Comparison of ENCODE assay signal across 9 mouse cellular contexts in the genomic region with DNA sequence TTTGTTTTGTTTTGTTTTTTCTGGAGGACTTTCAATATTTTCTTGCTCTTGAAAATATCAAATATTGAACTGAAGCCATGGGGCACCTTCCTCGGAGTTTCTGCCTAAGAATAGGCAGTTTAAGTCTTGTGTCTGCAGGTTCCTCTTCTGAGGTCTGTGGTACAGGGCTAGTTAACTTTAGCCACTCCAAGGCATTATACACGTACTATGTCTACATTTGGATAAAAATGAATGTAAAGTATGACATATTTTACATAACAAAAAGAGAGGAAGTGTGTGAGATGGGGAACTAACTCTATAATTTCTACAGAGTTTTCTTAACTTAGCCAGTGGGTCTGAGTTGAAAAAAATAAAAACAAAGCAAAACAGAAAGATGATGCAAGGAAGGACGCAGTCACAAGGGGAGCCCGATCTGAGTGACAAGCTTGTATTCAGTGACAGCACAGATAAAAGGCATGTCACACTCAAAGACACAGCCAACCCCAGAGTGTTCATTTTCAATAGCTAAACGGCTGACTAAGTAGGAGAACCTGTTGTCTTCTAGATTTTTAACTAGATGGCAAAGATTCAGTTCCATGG.
DNase-seq lines count a peak whose midpoint lies in the region; ATAC-seq lines count a peak whose summit lies in the region.
"Had no signal": no experiment of that assay in that cellular context is flagged by ENCODE, and none has a peak within 500 bp of the region (broad histone marks: within the 10 kb centered on the region; RNA-seq: fewer than 3 reads in every experiment).

No protein-coding gene starts in this region.

- H3K4me2 ChIP-seq in lung, embryonic 15.5 days: peak overlapping the region; percentile 89
- H3K4me2 ChIP-seq in forebrain, embryonic 15.5 days (replicated peaks): 0 out of 2 replicates have a peak overlapping the region, but pooled peaks have one; percentile 83
- H3K4me2 ChIP-seq in liver, embryonic 16.5 days (ENCODE audit: low read depth, low read length): peak overlapping the region; percentile 40; the same call in 1 of the 2 replicates
- H3K4me2 ChIP-seq in stomach, embryonic 16.5 days (ENCODE audit: low read depth, low read length): peak overlapping the region; percentile 88

- DNase-seq in lung, adult 18-20 months: no peak
- no peak for DNase-seq in layer of hippocampus, postnatal 36 days
- DNase-seq in cerebellum, postnatal 10 days: no peak
- DNase-seq in urinary bladder, postnatal 36 days (ENCODE audit: low spot score in 2 of 2): no peak

- no peak overlapping the region for H3K9ac ChIP-seq in lung, embryonic 15.5 days
- H3K9ac ChIP-seq in forebrain, embryonic 15.5 days (replicated peaks): no peak overlapping the region
- H3K9ac ChIP-seq in liver, embryonic 16.5 days (ENCODE audit: low read depth, low read length): no peak overlapping the region
- H3K9ac ChIP-seq in stomach, embryonic 16.5 days (ENCODE audit: low read length): peak overlapping the region; percentile 20; the same call in 1 of the 2 replicates

- H3K27me3 ChIP-seq in lung, embryonic 15.5 days: no peaks in the 10 kb centered on the region
- no peaks in the 10 kb centered on the region for H3K27me3 ChIP-seq in forebrain, embryonic 15.5 days
- H3K27me3 ChIP-seq in liver, embryonic 16.5 days (ENCODE audit: control insufficient read depth, insufficient read depth, low read depth, low read length): no peaks in the 10 kb centered on the region
- no peaks in the 10 kb centered on the region for H3K27me3 ChIP-seq in stomach, embryonic 16.5 days (ENCODE audit: control insufficient read depth, insufficient read depth, low read length)

- H3K4me3 ChIP-seq in lung, embryonic 15.5 days: peak overlapping the region; percentile 58
- no peak overlapping the region for H3K4me3 ChIP-seq in forebrain, embryonic 15.5 days
- H3K4me3 ChIP-seq in liver, embryonic 16.5 days (ENCODE audit: low read depth, low read length): no peak overlapping the region
- peak overlapping the region; percentile 58 for H3K4me3 ChIP-seq in stomach, embryonic 16.5 days (replicated peaks; ENCODE audit: low read length)

- H3K4me1 ChIP-seq in lung, embryonic 15.5 days: 0 out of 2 replicates have a peak, but pooled peaks cover 6% of the 10 kb centered on the region
- H3K4me1 ChIP-seq in forebrain, embryonic 15.5 days: peaks cover 15% of the 10 kb centered on the region
- no peaks in the 10 kb centered on the region for H3K4me1 ChIP-seq in liver, embryonic 16.5 days (ENCODE audit: control insufficient read depth, low read depth, low read length)
- H3K4me1 ChIP-seq in stomach, embryonic 16.5 days (ENCODE audit: control insufficient read depth, insufficient read depth, low read length): peaks cover 8% of the 10 kb centered on the region

- H3K9me3 ChIP-seq in lung, embryonic 15.5 days: no peaks in the 10 kb centered on the region
- H3K9me3 ChIP-seq in forebrain, embryonic 15.5 days: no peaks in the 10 kb centered on the region
- no peaks in the 10 kb centered on the region for H3K9me3 ChIP-seq in liver, embryonic 16.5 days (replicated peaks; ENCODE audit: control insufficient read depth, low read length)
- H3K9me3 ChIP-seq in stomach, embryonic 16.5 days (replicated peaks; ENCODE audit: control insufficient read depth, low read length): no peaks in the 10 kb centered on the region

- no peak overlapping the region for H3K27ac ChIP-seq in lung, embryonic 15.5 days
- no peak overlapping the region for H3K27ac ChIP-seq in forebrain, embryonic 15.5 days (replicated peaks)
- H3K27ac ChIP-seq in liver, embryonic 16.5 days (ENCODE audit: low read length): no peak overlapping the region
- H3K27ac ChIP-seq in stomach, embryonic 16.5 days (ENCODE audit: low read length): peak overlapping the region; percentile 49; the same call in 1 of the 2 replicates

- no peaks in the 10 kb centered on the region for H3K36me3 ChIP-seq in lung, embryonic 15.5 days
- H3K36me3 ChIP-seq in forebrain, embryonic 15.5 days: no peaks in the 10 kb centered on the region
- no peaks in the 10 kb centered on the region for H3K36me3 ChIP-seq in liver, embryonic 16.5 days (ENCODE audit: control insufficient read depth, insufficient read depth)
- no peaks in the 10 kb centered on the region for H3K36me3 ChIP-seq in stomach, embryonic 16.5 days (ENCODE audit: control insufficient read depth, insufficient read depth, low read length)

- 20% methylated on average over 5 of the region's 5 CpGs for WGBS in lung, embryonic 15.5 days
- 19% methylated on average over 5 of the region's 5 CpGs for WGBS in forebrain, embryonic 15.5 days
- 9% methylated on average over 5 of the region's 5 CpGs for WGBS in liver, embryonic 16.5 days (ENCODE audit: insufficient replicate concordance)
- 34% methylated on average over 5 of the region's 5 CpGs for WGBS in stomach, embryonic 16.5 days

- no peak for ATAC-seq in lung, embryonic 15.5 days (ENCODE audit: borderline replicate concordance, extremely low read depth, low FRiP score, low TSS enrichment)
- ATAC-seq in forebrain, embryonic 15.5 days (replicated peaks): no peak
- no peak for ATAC-seq in liver, embryonic 16.5 days (ENCODE audit: low read depth)
- ATAC-seq in stomach, embryonic 16.5 days (ENCODE audit: insufficient read depth, low FRiP score): no peak
- ATAC-seq: inflammation-experienced regulatory T-cells, adult 6 months had no signal

Comparison
In these comparisons a context has a peak if more than half of its experiments do, and no peak if none do; other contexts are left out.
1. H3K4me3 ChIP-seq: peak in lung, embryonic 15.5 days (single experiment) and stomach, embryonic 16.5 days (single experiment); none in forebrain, embryonic 15.5 days (single experiment) and liver, embryonic 16.5 days (single experiment).
2. Peak in every context shown above with its lines, with median percentiles within 50 percentile points of each other: H3K4me2 ChIP-seq.